ENCODE assay signal across 8 mouse cellular contexts in the genomic region with DNA sequence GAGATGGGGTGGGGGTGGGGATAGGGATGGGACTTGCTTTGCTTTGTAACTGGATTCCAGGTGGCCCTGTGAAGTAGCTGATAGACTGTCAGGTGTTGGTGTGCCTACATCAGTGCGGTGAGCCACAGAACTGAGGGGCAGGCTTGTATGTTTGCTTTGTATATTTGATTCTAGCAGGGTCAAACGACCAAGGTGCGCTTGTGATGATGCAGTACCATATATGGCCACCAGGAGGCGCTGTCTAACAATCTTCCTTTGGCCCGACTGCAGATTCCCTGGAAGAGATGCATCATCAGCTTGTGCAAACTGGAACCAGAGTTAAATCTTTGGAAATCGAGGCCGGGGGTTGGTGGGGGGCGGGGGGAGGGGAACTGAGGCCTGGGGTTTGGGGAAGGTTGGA.
DNase-seq lines count a peak whose midpoint lies in the region; ATAC-seq lines count a peak whose summit lies in the region.

No protein-coding gene starts in this region.

- H3K4me1 ChIP-seq in forebrain, embryonic 11.5 days (replicated peaks; ENCODE audit: control insufficient read depth, insufficient read depth, low read length) = no peaks in the 10 kb centered on the region
- H3K4me1 ChIP-seq in forebrain, embryonic 16.5 days (replicated peaks; ENCODE audit: control insufficient read depth, insufficient read depth, low read length) = no peaks in the 10 kb centered on the region
- peaks cover 4% of the 10 kb centered on the region; the same call in 1 of the 2 replicates for H3K4me1 ChIP-seq in embryonic facial prominence, embryonic 10.5 days
- H3K4me1 ChIP-seq in midbrain, embryonic 10.5 days = no peaks in the 10 kb centered on the region; the same call in 1 of the 2 replicates

- peak; percentile 87 for DNase-seq in forebrain, embryonic 11.5 days (ENCODE audit: low spot score)
- peak; percentile 78 for DNase-seq in 3T3-L1 (ENCODE audit: low read depth, low spot score)
- peak; percentile 79 for DNase-seq in adrenal gland, postnatal 14 days
- DNase-seq in embryonic facial prominence, embryonic 10.5 days (ENCODE audit: low spot score) = peak; percentile 83
- peak; percentile 63 to 74 for DNase-seq in kidney, postnatal 25 days
- DNase-seq in midbrain, embryonic 10.5 days (ENCODE audit: low spot score) = peak; percentile 72
- peak; percentile 87 for DNase-seq in testis, postnatal 10 days (ENCODE audit: low spot score)

- no peak for ATAC-seq in forebrain, embryonic 11.5 days (replicated peaks; ENCODE audit: low FRiP score)
- no peak for ATAC-seq in forebrain, embryonic 16.5 days

- H3K9ac ChIP-seq in forebrain, embryonic 11.5 days (ENCODE audit: low read length) = no peak overlapping the region
- H3K9ac ChIP-seq in forebrain, embryonic 16.5 days (replicated peaks; ENCODE audit: low read depth, low read length) = no peak overlapping the region

- no peaks in the 10 kb centered on the region for H3K9me3 ChIP-seq in forebrain, embryonic 11.5 days (ENCODE audit: control insufficient read depth, low read length)
- no peaks in the 10 kb centered on the region for H3K9me3 ChIP-seq in forebrain, embryonic 16.5 days (ENCODE audit: control insufficient read depth, low read length)
- H3K9me3 ChIP-seq in embryonic facial prominence, embryonic 10.5 days = no peaks in the 10 kb centered on the region
- H3K9me3 ChIP-seq in midbrain, embryonic 10.5 days (replicated peaks) = no peaks in the 10 kb centered on the region

- 4% methylated on average over 8 of the region's 8 CpGs for WGBS in forebrain, embryonic 11.5 days
- WGBS in forebrain, embryonic 16.5 days = 3% methylated on average over 8 of the region's 8 CpGs
- 4% methylated on average over 8 of the region's 8 CpGs for WGBS in embryonic facial prominence, embryonic 10.5 days
- WGBS in midbrain, embryonic 10.5 days = 6% methylated on average over 8 of the region's 8 CpGs

- no peaks in the 10 kb centered on the region for H3K27me3 ChIP-seq in forebrain, embryonic 11.5 days (ENCODE audit: control insufficient read depth, insufficient read depth, low read length)
- no peaks in the 10 kb centered on the region for H3K27me3 ChIP-seq in forebrain, embryonic 16.5 days (replicated peaks; ENCODE audit: control insufficient read depth, insufficient read depth, low read length)
- H3K27me3 ChIP-seq in embryonic facial prominence, embryonic 10.5 days (replicated peaks; ENCODE audit: low read depth, poor library complexity, severe bottlenecking) = no peaks in the 10 kb centered on the region
- no peaks in the 10 kb centered on the region for H3K27me3 ChIP-seq in midbrain, embryonic 10.5 days (ENCODE audit: low read depth, poor library complexity, severe bottlenecking)

- H3K4me3 ChIP-seq in forebrain, embryonic 11.5 days (ENCODE audit: low read depth, low read length) = no peak overlapping the region
- H3K4me3 ChIP-seq in forebrain, embryonic 16.5 days (replicated peaks; ENCODE audit: low read length) = no peak overlapping the region
- no peak overlapping the region for H3K4me3 ChIP-seq in embryonic facial prominence, embryonic 10.5 days
- H3K4me3 ChIP-seq in midbrain, embryonic 10.5 days = no peak overlapping the region

- no peaks in the 10 kb centered on the region for H3K36me3 ChIP-seq in forebrain, embryonic 11.5 days (ENCODE audit: control insufficient read depth, insufficient read depth, low read length)
- H3K36me3 ChIP-seq in forebrain, embryonic 16.5 days (ENCODE audit: control insufficient read depth, insufficient read depth) = no peaks in the 10 kb centered on the region
- no peaks in the 10 kb centered on the region for H3K36me3 ChIP-seq in embryonic facial prominence, embryonic 10.5 days (replicated peaks)
- no peaks in the 10 kb centered on the region for H3K36me3 ChIP-seq in midbrain, embryonic 10.5 days

- no peak overlapping the region for H3K4me2 ChIP-seq in forebrain, embryonic 11.5 days (ENCODE audit: low read depth, low read length, severe bottlenecking)
- H3K4me2 ChIP-seq in forebrain, embryonic 16.5 days (ENCODE audit: low read length) = no peak overlapping the region

- no peak overlapping the region for H3K27ac ChIP-seq in forebrain, embryonic 11.5 days (ENCODE audit: low read depth, low read length)
- no peak overlapping the region for H3K27ac ChIP-seq in forebrain, embryonic 16.5 days (ENCODE audit: low read length)
- H3K27ac ChIP-seq in embryonic facial prominence, embryonic 10.5 days (replicated peaks) = no peak overlapping the region
- H3K27ac ChIP-seq in midbrain, embryonic 10.5 days (replicated peaks) = no peak overlapping the region
